Mouse (Mus musculus) embryo, embryonic 9.5 days (tissue): ENCODE results near the gene Kbtbd4.

Experiments
- DNase-seq: peaks from one replicate; pipeline ENCODE4 v3.0.0-alpha.2; 2017; ENCODE audit errors: extremely low spot score

The Kbtbd4 gene

GRCm38 (mm10) chr2:90904856-90905224, 300 bp downstream of the Kbtbd4 start:
- no peak for DNase-seq

GRCm38 (mm10) chr2:90906721-90907120, 2.2 kb downstream of the Kbtbd4 start:
- no peak for DNase-seq

DNA sequence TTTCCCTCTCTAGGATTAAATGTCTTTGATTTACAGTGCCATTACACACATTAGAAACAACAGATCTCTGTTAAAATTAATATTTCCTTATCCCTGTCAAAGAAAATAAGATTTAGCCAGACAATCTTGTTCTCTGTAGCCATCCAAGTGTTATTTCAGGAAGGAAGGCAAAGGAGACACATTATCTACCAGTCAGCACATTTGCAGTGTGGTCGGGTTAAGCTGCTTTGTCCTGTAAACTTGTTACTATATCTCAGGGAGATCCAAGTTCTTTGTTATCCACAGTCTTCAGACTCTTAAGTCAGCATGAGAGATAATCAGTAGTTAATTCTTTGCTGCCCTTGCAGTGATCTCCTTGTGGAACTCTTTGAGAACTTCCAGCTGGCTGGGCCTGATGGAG, 6.3 kb downstream of the Kbtbd4 start:
- DNase-seq = no peak

DNA sequence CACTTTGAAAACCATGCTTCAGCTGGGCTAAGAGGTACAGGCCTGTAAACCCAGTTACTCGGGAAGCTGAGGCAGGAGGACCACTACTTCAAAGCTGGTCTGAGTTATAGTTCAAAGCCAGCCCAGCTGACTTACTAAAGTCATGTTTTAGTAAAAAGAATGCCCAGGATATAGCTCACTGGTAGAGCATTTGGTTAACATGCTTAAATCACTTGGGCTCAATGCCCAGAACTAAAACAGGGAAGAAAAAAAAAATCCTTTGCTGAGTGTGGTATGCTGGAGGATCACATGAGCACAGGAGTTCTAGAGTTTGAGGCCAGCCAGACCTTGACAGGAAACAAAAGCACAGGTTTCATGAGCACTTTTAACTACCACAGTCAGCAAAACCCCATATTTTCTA, 7.1 kb downstream of the Kbtbd4 start:
- no peak for DNase-seq

- DNase-seq = no peak
Observed at GRCm38 (mm10) chr2:90913671-90914070, 9.1 kb downstream of the Kbtbd4 start.

DNA sequence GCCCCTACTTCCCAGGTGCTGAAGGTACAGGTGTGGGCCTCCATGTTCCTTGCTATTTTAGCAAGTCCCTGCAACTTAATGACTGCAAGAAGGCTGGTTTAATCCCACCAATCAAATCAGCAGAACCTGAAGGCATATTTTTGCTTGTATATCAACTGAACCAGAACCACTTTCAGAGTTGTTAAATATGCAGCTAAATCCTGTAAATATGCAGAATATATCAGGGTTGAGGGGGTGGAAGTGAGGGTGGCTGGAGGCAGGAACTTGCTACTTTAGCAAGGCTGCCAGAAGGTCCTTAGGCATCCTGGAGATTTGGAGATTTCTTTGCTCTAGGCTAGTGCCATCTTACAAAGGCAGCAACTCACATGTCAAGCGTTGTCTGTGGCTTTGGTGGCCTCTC, 11.0 kb downstream of the Kbtbd4 start:
- DNase-seq = no peak

DNA sequence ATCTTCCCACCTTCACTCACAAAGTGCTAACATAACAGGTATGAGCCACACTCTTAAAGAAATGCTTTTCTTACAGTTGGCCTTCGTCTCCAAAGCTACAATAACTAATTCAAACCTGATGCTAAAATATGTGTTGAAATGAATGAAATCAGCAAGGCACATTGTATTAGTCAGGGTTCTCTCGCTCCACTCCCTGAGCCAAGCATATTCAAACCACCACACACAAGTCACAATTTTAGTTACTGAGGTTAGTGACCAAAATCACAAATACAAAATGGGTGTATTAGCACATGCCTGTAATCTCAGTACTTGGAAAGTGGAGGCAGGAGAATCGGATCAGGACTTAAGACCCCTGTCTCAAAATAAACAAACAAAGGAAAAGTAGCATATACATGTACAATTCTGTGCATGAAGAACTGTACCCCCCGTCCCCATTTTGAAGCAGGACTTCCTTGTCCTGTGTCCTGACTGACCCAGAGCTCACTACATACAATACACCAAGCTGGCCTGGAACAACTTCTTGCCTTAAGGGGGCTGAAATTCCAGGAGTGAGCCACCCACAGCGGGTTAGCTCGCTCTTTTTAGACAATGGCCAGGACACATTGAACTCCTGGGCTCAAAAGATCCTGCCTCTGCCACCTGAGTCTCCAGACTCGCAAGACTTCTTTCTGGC, 12.2 kb downstream of the Kbtbd4 start:
- DNase-seq = peak; percentile 69

DNA sequence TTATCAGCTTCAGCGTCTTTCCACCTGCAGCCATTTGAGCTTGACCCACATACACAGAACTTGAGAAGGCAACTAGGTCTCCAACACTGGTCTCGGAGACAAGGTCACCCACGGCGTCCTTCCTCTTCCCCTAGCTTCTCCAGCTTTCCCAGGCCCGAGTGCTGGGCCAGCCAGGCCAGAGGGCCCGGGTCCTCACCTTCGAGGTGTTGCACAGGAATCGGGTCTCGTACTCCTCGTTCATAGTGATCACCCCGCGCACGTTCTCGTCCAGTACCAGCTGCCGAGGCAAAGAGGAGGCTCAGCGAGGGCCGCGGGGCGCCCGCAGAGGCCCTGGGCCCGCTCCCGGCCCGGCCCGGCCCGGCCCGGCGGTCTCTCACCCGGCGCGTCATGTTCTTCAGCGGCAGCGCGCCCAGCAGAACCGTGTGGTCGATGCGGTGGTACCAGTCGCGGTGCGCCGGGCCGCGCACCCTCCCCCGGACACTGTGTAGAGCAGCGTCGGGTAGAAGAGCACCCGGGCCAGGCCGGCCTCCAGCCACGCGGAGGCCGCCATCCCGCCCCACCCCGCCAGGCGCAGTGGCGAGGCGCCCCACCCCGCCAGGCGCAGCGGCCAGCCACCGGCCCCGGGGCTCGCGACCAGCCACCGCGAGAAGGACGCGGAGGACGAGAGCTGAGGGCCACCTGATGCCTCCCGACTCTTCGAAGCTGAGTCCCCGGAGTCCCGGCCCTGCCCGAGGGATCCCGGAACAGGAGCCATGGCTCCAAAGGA, 12.9 kb downstream of the Kbtbd4 start:
- peak; percentile 82 for DNase-seq

- DNase-seq = no peak
Observed at GRCm38 (mm10) chr2:90917999-90918698, 13.6 kb downstream of the Kbtbd4 start.

DNA sequence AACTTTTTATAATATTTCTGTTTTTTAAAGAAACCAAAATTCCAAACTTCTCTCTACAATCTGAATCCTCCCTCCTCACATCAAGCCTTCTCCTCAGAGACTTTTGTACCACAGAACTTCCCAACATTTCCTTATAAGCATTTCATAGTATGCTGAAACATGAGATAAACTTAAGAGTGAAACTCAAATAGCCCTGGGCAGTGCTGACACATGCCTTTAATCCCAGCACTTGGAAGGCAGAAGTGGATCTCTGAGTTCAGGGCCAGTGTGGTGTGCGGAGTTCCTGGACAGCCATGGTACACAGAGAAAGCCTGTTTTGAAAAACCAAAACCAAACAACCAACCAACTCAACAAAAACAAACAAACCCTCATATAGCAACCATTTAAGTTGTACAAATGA, 16.6 kb downstream of the Kbtbd4 start:
- DNase-seq = no peak

- no peak for DNase-seq
Observed at GRCm38 (mm10) chr2:90922636-90923035, 18.1 kb downstream of the Kbtbd4 start.

GRCm38 (mm10) chr2:90928566-90928965, 24.0 kb downstream of the Kbtbd4 start:
- DNase-seq = no peak

- DNase-seq = no peak
Observed at GRCm38 (mm10) chr2:90931829-90932228, 27.3 kb downstream of the Kbtbd4 start.

GRCm38 (mm10) chr2:90932273-90932672, 27.7 kb downstream of the Kbtbd4 start:
- DNase-seq = no peak

DNA sequence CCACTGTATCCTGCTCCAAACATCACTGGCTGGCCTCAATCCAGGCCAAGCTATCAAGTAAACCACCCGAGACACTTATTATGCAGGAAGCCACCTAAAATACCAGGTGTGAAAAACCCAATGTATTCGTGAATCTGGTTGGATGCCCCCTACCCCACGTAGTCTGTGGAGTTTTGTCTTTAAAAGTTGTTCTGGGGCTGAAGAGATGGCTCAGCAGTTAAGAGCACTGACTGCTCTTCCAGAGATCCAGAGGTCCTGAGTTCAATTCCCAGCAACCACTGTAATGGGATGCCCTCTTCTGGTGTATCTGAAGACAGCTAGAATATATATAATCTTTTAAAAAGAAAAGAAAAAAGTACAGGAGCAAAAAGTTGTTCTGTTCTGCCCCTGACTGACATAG, 33.8 kb downstream of the Kbtbd4 start:
- no peak for DNase-seq

DNA sequence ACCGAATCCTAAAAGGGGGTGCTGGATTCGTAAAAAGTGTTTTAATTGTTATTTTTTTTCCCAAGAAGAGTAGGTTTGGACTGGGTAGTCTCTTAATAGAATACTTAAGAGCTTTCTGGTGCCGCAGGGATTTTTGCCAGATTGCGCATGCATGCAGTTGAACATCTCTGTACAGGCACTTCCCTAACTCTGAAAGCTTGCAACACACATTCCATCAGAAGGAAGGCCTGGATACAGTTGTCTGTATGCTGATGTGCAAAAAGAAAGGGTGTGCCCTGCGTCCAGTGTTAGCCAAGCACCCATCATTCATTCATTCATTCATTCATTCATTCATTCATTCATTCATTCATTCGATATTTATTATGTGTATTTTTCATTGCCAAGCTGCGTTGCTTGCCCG, 35.2 kb downstream of the Kbtbd4 start:
- DNase-seq = no peak

DNA sequence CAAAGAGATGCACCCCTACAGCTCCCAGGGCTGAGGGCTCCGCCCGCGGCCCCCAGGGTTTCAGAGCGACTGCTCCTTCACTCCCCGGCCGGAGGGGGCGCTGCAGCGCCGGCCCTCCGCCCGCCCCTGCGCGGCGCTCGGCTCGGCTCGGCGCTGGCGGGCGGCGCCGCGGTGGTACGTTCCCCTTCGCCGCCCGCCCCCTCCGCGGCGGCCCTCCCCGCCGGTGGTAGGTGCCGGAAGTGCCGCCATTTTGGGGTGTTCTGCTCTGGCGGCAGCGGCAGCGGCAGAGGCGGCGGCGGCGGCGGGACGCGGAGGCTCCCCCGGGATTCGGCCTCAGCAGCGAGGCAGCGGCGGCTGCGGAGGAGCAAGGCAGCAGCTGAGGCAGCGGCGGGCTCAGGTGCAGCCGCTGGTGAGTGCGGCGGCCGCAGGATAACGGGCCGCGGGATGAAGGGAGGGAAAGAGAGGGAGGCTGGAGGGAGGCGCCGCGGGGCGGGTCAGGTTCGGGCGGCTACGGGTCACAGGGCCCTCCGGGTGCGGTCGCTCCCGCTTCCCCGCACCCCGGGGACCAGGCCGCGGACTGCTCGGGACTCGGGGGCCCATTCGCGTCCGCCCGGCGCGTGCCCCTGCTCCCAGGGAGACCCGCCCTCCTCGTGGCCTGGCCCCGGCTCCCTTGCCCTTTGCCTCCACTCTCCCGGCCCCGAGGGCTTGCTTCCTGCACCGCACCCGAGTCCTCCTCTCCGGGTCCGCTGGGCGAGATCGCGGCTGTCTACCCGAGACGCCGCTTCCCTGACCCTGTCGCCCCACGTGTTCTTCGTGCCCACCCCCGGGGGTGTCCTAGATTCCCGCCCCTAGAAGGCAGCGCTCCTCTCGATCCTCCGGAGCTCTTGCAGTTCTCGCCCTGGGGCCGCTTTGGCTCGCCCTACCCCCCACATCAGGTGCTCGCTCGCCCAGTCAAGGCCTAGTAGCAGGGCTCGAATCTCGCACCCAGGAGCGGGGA, 36.0 kb downstream of the Kbtbd4 start, which contains the start of gene Celf1:
Celf1 (plus strand) TSS at position 150 of the 997 bp plus-strand sequence.
- peak; percentile 87 for DNase-seq

- DNase-seq = no peak
Observed at GRCm38 (mm10) chr2:90941744-90942143, 37.2 kb downstream of the Kbtbd4 start.

DNA sequence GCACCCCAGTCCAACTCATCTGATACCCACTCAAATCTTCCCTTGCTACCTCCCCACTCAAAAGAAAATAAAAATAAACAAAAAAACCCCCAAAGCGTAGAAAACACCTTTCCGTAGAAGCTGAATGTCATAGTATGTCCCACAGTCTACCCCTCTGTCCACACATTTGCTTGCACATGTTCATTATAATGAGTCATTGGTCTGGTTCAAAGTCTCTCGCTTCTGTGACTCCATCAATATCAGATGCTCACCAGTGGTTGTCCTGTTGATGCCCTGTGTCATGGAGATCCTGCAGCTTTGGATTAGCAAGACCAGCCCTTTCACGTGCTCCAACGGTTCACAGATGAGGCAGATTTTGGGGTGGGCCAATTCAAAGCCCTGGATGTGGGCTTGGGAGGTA, 45.6 kb downstream of the Kbtbd4 start:
- no peak for DNase-seq

DNA sequence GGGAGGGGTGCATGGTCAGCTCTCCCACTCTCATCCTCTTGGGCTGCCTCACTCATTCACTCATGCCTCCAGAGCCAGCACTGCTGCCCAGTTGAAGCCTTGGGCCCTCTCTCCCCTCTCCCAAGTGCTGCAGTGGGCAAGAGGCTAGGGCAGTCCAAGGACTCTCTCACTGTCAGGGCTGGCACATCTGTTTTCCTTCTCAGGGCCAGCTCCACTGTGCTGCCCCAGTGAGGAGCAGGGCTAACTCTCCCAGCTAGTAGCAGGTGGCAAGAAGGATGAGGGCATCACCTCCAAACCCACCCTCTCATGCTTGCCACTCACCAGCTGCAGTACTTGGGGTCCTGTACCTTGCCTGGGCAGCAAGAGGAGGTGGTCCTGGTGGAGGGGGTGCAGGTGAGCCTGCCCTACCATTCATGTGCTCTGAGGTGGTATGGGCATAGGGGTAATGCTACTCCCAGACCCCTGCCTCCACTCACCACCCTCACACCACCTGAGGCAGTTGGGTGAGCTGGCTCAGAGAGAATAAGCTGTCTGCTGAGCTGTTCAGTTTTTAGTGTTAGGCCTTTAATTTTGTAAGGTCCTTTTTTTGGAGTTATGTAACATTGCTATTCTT, 46.1 kb downstream of the Kbtbd4 start:
- no peak for DNase-seq

- no peak for DNase-seq
Observed at GRCm38 (mm10) chr2:90953461-90953860, 48.9 kb downstream of the Kbtbd4 start.
